Mouse (Mus musculus) forebrain, embryonic 14.5 days (tissue): ENCODE measurements around the gene Hmgcll1. TPM values are rescaled to one million over a fixed set of nuclear protein-coding genes. Genes with fewer than 3 reads are reported as not detected.

Source experiments
- ATAC-seq: fragments of 200-750 bp; cut with Nextera tagmentation; 2 replicates; pipeline ENCODE4 v1.8.0; 2017; ENCODE audit warnings: mild to moderate bottlenecking, moderate library complexity
- DNase-seq: peaks from one replicate; pipeline ENCODE4 v3.0.0-alpha.2; 2015; ENCODE audit warnings: low spot score
- H3K27ac ChIP-seq: fragments of 300-500 bp; sonication (generic); 2 replicates; pipeline ENCODE4 v1.5.1; 2014; ENCODE audit warnings: low read depth, mild to moderate bottlenecking, control low read depth, low read length, moderate library complexity
- H3K27me3 ChIP-seq: fragments of 300-500 bp; sonication (generic); replicated peaks from 2 replicates; pipeline ENCODE4 v1.6.1; 2014; ENCODE audit warnings: low read length, control low read depth, mixed read lengths; ENCODE audit not compliant: control insufficient read depth, insufficient read depth
- H3K36me3 ChIP-seq: fragments of 300-500 bp; sonication (generic); 2 replicates; pipeline ENCODE4 v1.6.1; 2014; ENCODE audit warnings: low read length, control low read depth; ENCODE audit not compliant: control insufficient read depth, insufficient read depth
- H3K4me1 ChIP-seq: fragments of 300-500 bp; sonication (generic); 2 replicates; pipeline ENCODE4 v1.6.1; 2014; ENCODE audit warnings: antibody characterized with exemption, low read length, control low read depth; ENCODE audit not compliant: control insufficient read depth, insufficient read depth
- H3K4me2 ChIP-seq: fragments of 300-500 bp; sonication (generic); 2 replicates; pipeline ENCODE4 v1.6.1; 2014; ENCODE audit warnings: mild to moderate bottlenecking, control low read depth, low read length
- H3K4me3 ChIP-seq: fragments of 300-500 bp; sonication (generic); 2 replicates; pipeline ENCODE4 v1.5.1; 2014; ENCODE audit warnings: low read depth, low read length, control low read depth
- H3K9ac ChIP-seq: fragments of 300-500 bp; sonication (generic); 2 replicates; pipeline ENCODE4 v1.6.1; 2014; ENCODE audit warnings: mild to moderate bottlenecking, low read length, control low read depth, moderate library complexity
- H3K9me3 ChIP-seq: fragments of 300-500 bp; sonication (generic); replicated peaks from 2 replicates; pipeline ENCODE4 v1.6.1; 2016; ENCODE audit warnings: low read length, control low read depth, mixed read lengths; ENCODE audit not compliant: control insufficient read depth
- WGBS: fragments of 180-500 bp; shearing (Covaris S2); extraction: QIAGEN DNeasy Blood & Tissue Kit; methylation state at CpG from one replicate; pipeline ENCODE4 v1.1.7; 2014; 5-methylcytosine and 5-hydroxymethylcytosine counted together
- polyA plus RNA-seq: library from polyadenylated mRNA; unstranded; fragments of >200 nt; fragmentation: Nextera tagmentation; extraction: Ambion mirVana; gene quantifications from 2 replicates; pipeline ENCODE4 v1.2.1, GENCODE M21; 2014

The Hmgcll1 gene
- polyA plus RNA-seq, 1 experiment from 2014 or later = 17.2 TPM

GRCm38 (mm10) chr9:76168355-76168754, 153.7 kb downstream of the Hmgcll1 start:
- Histone ChIP-seq H3K4me3 (no peak overlapping the region), H3K4me2 (no peak overlapping the region), H3K27ac (no peak overlapping the region), H3K36me3 (no peaks in the 10 kb centered on the region), H3K9me3 (no peaks in the 10 kb centered on the region), H3K4me1 (no peaks in the 10 kb centered on the region), H3K9ac (no peak overlapping the region), H3K27me3 (no peaks in the 10 kb centered on the region)
- ATAC-seq (no peak), DNase-seq (no peak)
- WGBS = 50% methylated on average over 3 of the region's 3 CpGs

- WGBS = 78% methylated on average over 5 of the region's 5 CpGs
- no peak for DNase-seq
- no peak overlapping the region for H3K9ac ChIP-seq
- H3K4me3 ChIP-seq = no peak overlapping the region
- no peak for ATAC-seq
- no peak overlapping the region for H3K4me2 ChIP-seq
- H3K36me3 ChIP-seq = no peaks in the 10 kb centered on the region
- H3K4me1 ChIP-seq = no peaks in the 10 kb centered on the region
- no peaks in the 10 kb centered on the region for H3K9me3 ChIP-seq
- no peak overlapping the region for H3K27ac ChIP-seq
- no peaks in the 10 kb centered on the region for H3K27me3 ChIP-seq
These were observed 158.1 kb downstream of the Hmgcll1 start for GRCm38 (mm10) chr9:76172686-76173295.

DNA sequence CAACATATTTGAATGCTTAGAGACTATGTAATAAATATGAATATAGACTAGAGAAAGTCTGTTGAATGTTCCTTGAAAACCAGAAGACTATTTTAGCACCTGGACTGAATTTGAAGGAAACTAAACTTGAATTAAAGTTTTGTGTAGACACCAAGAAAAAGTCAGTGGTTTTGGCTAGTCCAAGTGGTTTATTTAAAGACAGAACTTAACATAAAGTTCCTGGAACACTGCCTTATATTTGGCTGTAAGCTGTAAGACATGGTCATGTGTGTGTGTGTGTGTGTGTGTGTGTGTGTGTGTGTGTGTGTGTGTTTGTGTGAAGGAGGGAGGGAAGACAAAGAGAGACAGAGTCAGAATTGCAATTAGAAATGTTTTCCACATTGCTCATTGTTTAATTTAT, 164.6 kb downstream of the Hmgcll1 start:
- Histone ChIP-seq H3K27me3 (no peaks in the 10 kb centered on the region), H3K9me3 (no peaks in the 10 kb centered on the region), H3K4me2 (no peak overlapping the region), H3K27ac (no peak overlapping the region), H3K9ac (no peak overlapping the region), H3K36me3 (no peaks in the 10 kb centered on the region), H3K4me1 (no peaks in the 10 kb centered on the region), H3K4me3 (no peak overlapping the region)
- ATAC-seq (no peak), DNase-seq (no peak)

Other genes with a start within 250 kb of the Hmgcll1 start
- gene Bmp5, start 239.5 kb upstream of the Hmgcll1 start, polyA plus RNA-seq = 1.8 and 2.2 TPM in 2 replicates
- gene Gfral, start 198.8 kb downstream of the Hmgcll1 start, polyA plus RNA-seq = not detected in 2 replicates